ENCODE assay signal across 27 mouse cellular contexts in genomic region chr11:109456261-109456660, GRCm38 (mm10). TPM values are rescaled to one million over a fixed set of nuclear protein-coding genes. Genes with fewer than 3 reads are reported as not detected.
DNase-seq lines count a peak whose midpoint lies in the region; ATAC-seq and TF ChIP-seq lines count a peak whose summit lies in the region.
"Had no signal": no experiment of that assay in that cellular context is flagged by ENCODE, and none has a peak within 500 bp of the region (broad histone marks: within the 10 kb centered on the region; RNA-seq: fewer than 3 reads in every experiment).

No protein-coding gene starts in this region.

- H3K36me3 ChIP-seq in CH12.LX (replicated peaks in 1 of 2; ENCODE audit: control insufficient read depth in 1 of 2, insufficient read depth in 1 of 2, low read length in 1 of 2) (peaks cover 29 to 88% of the 10 kb centered on the region in 2 experiments), ES-E14 (ENCODE audit: control insufficient read depth, insufficient read depth, low read length, poor library complexity, severe bottlenecking) (peaks cover 23% of the 10 kb centered on the region), MEL (ENCODE audit: control insufficient read depth in 1 of 2, insufficient read depth in 2 of 2, low read length in 2 of 2) (peaks cover 3 to 47% of the 10 kb centered on the region in 2 experiments)
- no peaks in the 10 kb centered on the region; the same call in 1 of the 2 replicates for H3K36me3 ChIP-seq in forebrain, postnatal 0 days (ENCODE audit: insufficient read depth)
- no peaks in the 10 kb centered on the region for H3K36me3 ChIP-seq in midbrain, embryonic 14.5 days (ENCODE audit: control insufficient read depth, insufficient read depth, low read length)

- no peak for DNase-seq in CH12.LX (ENCODE audit: extremely low read depth)
- no peak for DNase-seq in ES-E14 (ENCODE audit: low read depth, low spot score)
- no peak for DNase-seq in MEL (ENCODE audit: low read depth, low spot score)
- DNase-seq in liver: no peak
- no peak for DNase-seq in forebrain, postnatal 0 days
- DNase-seq in midbrain, embryonic 14.5 days: no peak
- DNase-seq: adrenal gland, adult 2 months; adrenal gland, adult 8-10 months; adrenal gland, postnatal 10 days; adrenal gland, postnatal 14 days; adrenal gland, postnatal 25 days; adrenal gland, postnatal 36 days; B cell, adult 2 months; cerebellum, adult 11 months; cerebellum, adult 11-12 months; cerebellum, adult 18-20 months; cerebellum, adult 2 months; cerebellum, adult 8-10 months; cerebellum, adult 9-10 months had no signal

- H3K4me3 ChIP-seq in CH12.LX (replicated peaks in 1 of 3; ENCODE audit: low read depth in 2 of 3, low read length in 2 of 3, poor library complexity in 1 of 3) (no peak overlapping the region), ES-E14 (ENCODE audit: insufficient read depth in 1 of 2, low read depth in 1 of 2, low read length in 2 of 2, poor library complexity in 1 of 2, severe bottlenecking in 1 of 2) (no peak overlapping the region), MEL (ENCODE audit: control insufficient read depth in 1 of 2, insufficient read depth in 1 of 2, low read depth in 2 of 2, low read length in 2 of 2) (no peak overlapping the region)
- no peak overlapping the region for H3K4me3 ChIP-seq in forebrain, postnatal 0 days (ENCODE audit: low read depth, low read length)
- no peak overlapping the region for H3K4me3 ChIP-seq in midbrain, embryonic 14.5 days (replicated peaks; ENCODE audit: low read depth, low read length)

- no peaks in the 10 kb centered on the region for H3K9me3 ChIP-seq in CH12.LX (replicated peaks; ENCODE audit: low read length)
- no peaks in the 10 kb centered on the region for H3K9me3 ChIP-seq in ES-E14 (ENCODE audit: control insufficient read depth, insufficient read depth, low read depth, low read length)
- no peaks in the 10 kb centered on the region for H3K9me3 ChIP-seq in MEL (replicated peaks; ENCODE audit: insufficient read depth, low read length)
- no peaks in the 10 kb centered on the region for H3K9me3 ChIP-seq in forebrain, postnatal 0 days (ENCODE audit: low read length)
- no peaks in the 10 kb centered on the region for H3K9me3 ChIP-seq in midbrain, embryonic 14.5 days (ENCODE audit: control insufficient read depth, low read length)
- H3K9me3 ChIP-seq: G1E had no signal

- H3K4me2 ChIP-seq in CH12.LX (ENCODE audit: insufficient read depth, low read depth, poor library complexity, severe bottlenecking): no peak overlapping the region
- no peak overlapping the region for H3K4me2 ChIP-seq in forebrain, postnatal 0 days (ENCODE audit: low read depth)
- no peak overlapping the region for H3K4me2 ChIP-seq in midbrain, embryonic 14.5 days (ENCODE audit: low read length)

- no peaks in the 10 kb centered on the region for H3K27me3 ChIP-seq in CH12.LX (replicated peaks)
- H3K27me3 ChIP-seq in MEL (ENCODE audit: control insufficient read depth in 1 of 2, insufficient read depth in 2 of 2, low read length in 2 of 2): no peaks in the 10 kb centered on the region
- no peaks in the 10 kb centered on the region for H3K27me3 ChIP-seq in forebrain, postnatal 0 days (ENCODE audit: insufficient read depth, low read length)
- H3K27me3 ChIP-seq in midbrain, embryonic 14.5 days (ENCODE audit: control insufficient read depth, insufficient read depth, low read length): no peaks in the 10 kb centered on the region

- H3K27ac ChIP-seq in CH12.LX (ENCODE audit: insufficient read depth, low read depth) (no peak overlapping the region), ES-E14 (ENCODE audit: insufficient read depth, low read depth, low read length, poor library complexity, severe bottlenecking) (no peak overlapping the region), MEL (ENCODE audit: control insufficient read depth, low read depth, low read length) (no peak overlapping the region)
- no peak overlapping the region for H3K27ac ChIP-seq in forebrain, postnatal 0 days (ENCODE audit: low read depth, low read length)
- H3K27ac ChIP-seq in midbrain, embryonic 14.5 days (replicated peaks; ENCODE audit: low read depth, low read length): no peak overlapping the region

- ATAC-seq in forebrain, postnatal 0 days: no peak
- ATAC-seq in midbrain, embryonic 14.5 days (ENCODE audit: low FRiP score, low TSS enrichment): no peak
- ATAC-seq: activated CD4-positive, CD25-positive, alpha-beta regulatory T cell, adult 4 months; CD4-positive, CD25-positive, alpha-beta regulatory T cell, adult 4 months; Patski had no signal

- dilution Hi-C loops in CH12.LX (cut with MboI; ENCODE audit: extremely low pct_ligation_motif_present, extremely low pct_unique_long_range_greater_than_20kb, low sequenced_read_pairs): no loop called here

- H3K9ac ChIP-seq in CH12.LX (ENCODE audit: insufficient read depth, low read depth) (no peak overlapping the region), ES-E14 (ENCODE audit: insufficient read depth, low read depth, low read length, poor library complexity, severe bottlenecking) (no peak overlapping the region), MEL (ENCODE audit: control insufficient read depth, low read depth, low read length, poor library complexity, severe bottlenecking) (no peak overlapping the region)
- H3K9ac ChIP-seq in forebrain, postnatal 0 days: no peak overlapping the region
- no peak overlapping the region; the same call in 1 of the 2 replicates for H3K9ac ChIP-seq in midbrain, embryonic 14.5 days (replicated peaks; ENCODE audit: low read length)

- no peak for TF ChIP-seq EP300 in CH12.LX (IDR thresholded peaks at IDR 0.05; ENCODE audit: low read length)
- TF ChIP-seq EP300 in MEL (IDR thresholded peaks at IDR 0.05; ENCODE audit: low read depth in 1 of 2, low read length in 2 of 2): no peak

- TF ChIP-seq RAD21 in CH12.LX (IDR thresholded peaks at IDR 0.05; ENCODE audit: low read depth, low read length): no peak
- TF ChIP-seq RAD21 in MEL (IDR thresholded peaks at IDR 0.05; ENCODE audit: low read depth, low read length): no peak

- H3K4me1 ChIP-seq in CH12.LX (ENCODE audit: control insufficient read depth in 1 of 2, insufficient read depth in 2 of 2) (no peaks in the 10 kb centered on the region), ES-E14 (ENCODE audit: control insufficient read depth in 2 of 2, insufficient read depth in 2 of 2, low read length in 2 of 2, poor library complexity in 1 of 2) (no peaks in the 10 kb centered on the region; a peak in 1 of 4 replicates), MEL (ENCODE audit: control insufficient read depth in 1 of 2, insufficient read depth in 2 of 2, low read length in 2 of 2) (peaks cover 2 to 4% of the 10 kb centered on the region in 2 experiments; a peak in 2 of 4 replicates)
- H3K4me1 ChIP-seq in forebrain, postnatal 0 days (ENCODE audit: insufficient read depth): no peaks in the 10 kb centered on the region
- no peaks in the 10 kb centered on the region for H3K4me1 ChIP-seq in midbrain, embryonic 14.5 days (ENCODE audit: control insufficient read depth, insufficient read depth, low read length)

- in situ Hi-C loops in CH12.LX (cut with MboI; ENCODE audit: low pct_ligation_motif_present, low pct_unique_long_range_greater_than_20kb, low sequenced_read_pairs): no loop called here
- in situ Hi-C loops in ES-E14 (cut with MboI; ENCODE audit: low sequenced_read_pairs in 2 of 2, unreplicated experiment in 2 of 2): no loop called here

- no peaks in the 10 kb centered on the region for H3K79me2 ChIP-seq in CH12.LX (replicated peaks; ENCODE audit: control insufficient read depth, extremely low read depth, insufficient read depth, poor library complexity, severe bottlenecking)
- no peaks in the 10 kb centered on the region for H3K79me2 ChIP-seq in MEL (ENCODE audit: control insufficient read depth, insufficient read depth, low read length, poor library complexity)

- TF ChIP-seq POLR2A in CH12.LX (IDR thresholded peaks at IDR 0.05; ENCODE audit: low read depth, low read length) (no peak), MEL (IDR thresholded peaks at IDR 0.05; ENCODE audit: control insufficient read depth in 1 of 2, insufficient read depth in 1 of 2, low read depth in 1 of 2, low read length in 2 of 2, poor library complexity in 1 of 2) (no peak)

- 86% methylated on average over 5 of the region's 5 CpGs for WGBS in forebrain, postnatal 0 days
- 74% methylated on average over 5 of the region's 5 CpGs for WGBS in midbrain, embryonic 14.5 days

- no peak for TF ChIP-seq CTCF in CH12.LX (conservative IDR thresholded peaks at IDR 0.05 in 1 of 2, IDR thresholded peaks at IDR 0.05 in 1 of 2; ENCODE audit: low read depth in 2 of 2, low read length in 2 of 2)
- no peak for TF ChIP-seq CTCF in MEL (IDR thresholded peaks at IDR 0.05 in 2 of 3, conservative IDR thresholded peaks at IDR 0.05 in 1 of 3; ENCODE audit: control insufficient read depth in 1 of 3, insufficient read depth in 1 of 3, low read depth in 2 of 3, low read length in 3 of 3, poor library complexity in 1 of 3, severe bottlenecking in 1 of 3)
- TF ChIP-seq CTCF in forebrain, postnatal 0 days (IDR thresholded peaks at IDR 0.05; ENCODE audit: low read depth): no peak

RNA-seq across cellular contexts. Expression of gene Arsg, which starts 16.9 kb away (rescaled TPM):
- total RNA-seq in CH12.LX (2012; rRNA removed) (2.2 and 3.3 TPM in 2 replicates), CH12.LX (2014; rRNA removed) (1.3 and 1.4 TPM in 2 replicates), ES-E14 (2012; rRNA removed) (1.0 and 1.4 TPM in 2 replicates), MEL (2012; rRNA removed) (3.7 and 3.9 TPM in 2 replicates)
- polyA plus RNA-seq in CH12.LX (2012; ENCODE audit: insufficient read length, low read depth) (0.76 and 0.79 TPM in 2 replicates), MEL (2012; ENCODE audit: insufficient read depth in 1 of 2, insufficient read length in 2 of 2, low read depth in 1 of 2, low replicate concordance in 2 of 2, missing spikeins in 1 of 2) (1 to 10 TPM in 1 of 2 experiments, not detected in 1; 5.2 TPM)
- 5.3 and 6.5 TPM in 2 replicates for total RNA-seq in forebrain, postnatal 0 days (2014; rRNA removed)
- 6.9 and 7.8 TPM in 2 replicates for polyA plus RNA-seq in forebrain, postnatal 0 days (2015; fragmentation: Nextera tagmentation; extraction: Ambion mirVana)
- 1.3 and 2.7 TPM in 2 replicates for polyA plus RNA-seq in midbrain, embryonic 14.5 days (2014; fragmentation: Nextera tagmentation; extraction: Ambion mirVana)

RNA-seq across cellular contexts. Expression of gene Slc16a6, which starts 17.1 kb away (rescaled TPM):
- total RNA-seq in CH12.LX (2012; rRNA removed) (14.1 and 18.3 TPM in 2 replicates), CH12.LX (2014; rRNA removed) (18.7 and 20.9 TPM in 2 replicates), ES-E14 (2012; rRNA removed) (25.5 and 26.8 TPM in 2 replicates), MEL (2012; rRNA removed) (29.6 and 34.0 TPM in 2 replicates)
- polyA plus RNA-seq in CH12.LX (2012; ENCODE audit: insufficient read length, low read depth) (18.9 and 24.2 TPM in 2 replicates), MEL (2012; ENCODE audit: insufficient read depth in 1 of 2, insufficient read length in 2 of 2, low read depth in 1 of 2, low replicate concordance in 2 of 2, missing spikeins in 1 of 2) (10 to 100 TPM in 1 of 2 experiments, not detected in 1; 41.6 TPM)
- total RNA-seq in forebrain, postnatal 0 days (2014; rRNA removed): 6.8 and 9.8 TPM in 2 replicates
- polyA plus RNA-seq in forebrain, postnatal 0 days (2015; fragmentation: Nextera tagmentation; extraction: Ambion mirVana): 5.4 and 6.9 TPM in 2 replicates
- 2.8 and 3.1 TPM in 2 replicates for polyA plus RNA-seq in midbrain, embryonic 14.5 days (2014; fragmentation: Nextera tagmentation; extraction: Ambion mirVana)

RNA-seq across cellular contexts. Expression of gene Amz2, which starts 30.5 kb away (rescaled TPM):
- total RNA-seq in CH12.LX (2012; rRNA removed): 19.7 and 23.3 TPM in 2 replicates
- total RNA-seq in CH12.LX (2014; rRNA removed): 22.3 and 24.5 TPM in 2 replicates
- 18.6 and 23.7 TPM in 2 replicates for polyA plus RNA-seq in CH12.LX (2012; ENCODE audit: insufficient read length, low read depth)
- 14.1 and 20.1 TPM in 2 replicates for total RNA-seq in ES-E14 (2012; rRNA removed)
- total RNA-seq in MEL (2012; rRNA removed): 40.2 and 41.6 TPM in 2 replicates
- polyA plus RNA-seq in MEL (2012; ENCODE audit: insufficient read depth in 1 of 2, insufficient read length in 2 of 2, low read depth in 1 of 2, low replicate concordance in 2 of 2, missing spikeins in 1 of 2): 1,000 to 10,000 TPM in 1 of 2 experiments, 10 to 100 TPM in 1; 47.1 to 1,743 TPM
- 200 and 213 TPM in 2 replicates for total RNA-seq in forebrain, postnatal 0 days (2014; rRNA removed)
- polyA plus RNA-seq in forebrain, postnatal 0 days (2015; fragmentation: Nextera tagmentation; extraction: Ambion mirVana): 45.5 and 46.2 TPM in 2 replicates
- polyA plus RNA-seq in midbrain, embryonic 14.5 days (2014; fragmentation: Nextera tagmentation; extraction: Ambion mirVana): 63.6 and 78.7 TPM in 2 replicates

RNA-seq across cellular contexts. Expression of gene 9930022D16Rik, which starts 42.5 kb away (rescaled TPM):
- 0.08 TPM in 2 replicates for total RNA-seq in CH12.LX (2012; rRNA removed)
- total RNA-seq in CH12.LX (2014; rRNA removed): 0.08 TPM in 1 of 2 replicates, not detected in the other
- polyA plus RNA-seq in CH12.LX (2012; ENCODE audit: insufficient read length, low read depth): not detected in 2 replicates
- not detected in 2 replicates for total RNA-seq in ES-E14 (2012; rRNA removed)
- total RNA-seq in MEL (2012; rRNA removed): 0.04 and 0.10 TPM in 2 replicates
- polyA plus RNA-seq in MEL (2012; ENCODE audit: insufficient read depth in 1 of 2, insufficient read length in 2 of 2, low read depth in 1 of 2, low replicate concordance in 2 of 2, missing spikeins in 1 of 2): not detected
- total RNA-seq in forebrain, postnatal 0 days (2014; rRNA removed): not detected in 2 replicates
- polyA plus RNA-seq in forebrain, postnatal 0 days (2015; fragmentation: Nextera tagmentation; extraction: Ambion mirVana): not detected in 2 replicates
- polyA plus RNA-seq in midbrain, embryonic 14.5 days (2014; fragmentation: Nextera tagmentation; extraction: Ambion mirVana): not detected in 2 replicates
- total RNA-seq: adrenal gland, adult 18-20 months; adrenal gland, adult 2 months; adrenal gland, adult 8-10 months; adrenal gland, postnatal 10 days; adrenal gland, postnatal 14 days; adrenal gland, postnatal 25 days; adrenal gland, postnatal 36 days; adrenal gland, postnatal 4 days had no signal
- polyA plus RNA-seq: adrenal gland, adult 2 months; brain, embryonic 14.5 days; C2C12; cerebellum, adult 2 months; G1E; Patski had no signal

Comparison
In these comparisons a context has a peak if more than half of its experiments do, and no peak if none do; other contexts are left out.
1. Of the 35 proteins assayed by ChIP-seq in both MEL and CH12.LX: peak only in MEL: none; only in CH12.LX: none; in both: MAFK; in neither: 34.